18 mouse cellular contexts compared by ENCODE assay signal in genomic region chr4:55634946-55635511, GRCm38 (mm10).
"Had no signal": no experiment of that assay in that cellular context is flagged by ENCODE, and none has a peak within 500 bp of the region (broad histone marks: within the 10 kb centered on the region; RNA-seq: fewer than 3 reads in every experiment).

No protein-coding gene starts in this region.

- H3K4me2 ChIP-seq: lung, embryonic 15.5 days; midbrain, embryonic 11.5 days; midbrain, embryonic 13.5 days; midbrain, embryonic 15.5 days; neural tube, embryonic 12.5 days; stomach, embryonic 15.5 days had no signal

- ATAC-seq: liver, postnatal 0 days; lung, postnatal 0 days; midbrain, embryonic 13.5 days; midbrain, embryonic 15.5 days had no signal

- H3K4me3 ChIP-seq: lung, embryonic 15.5 days; megakaryocyte, embryonic 14.5 days; midbrain, embryonic 13.5 days; midbrain, embryonic 15.5 days; neural tube, embryonic 12.5 days; stomach, embryonic 15.5 days had no signal

- DNase-seq: liver, postnatal 0 days; lung, adult 2 months; lung, postnatal 14 days; lung, postnatal 36 days; right cerebral cortex, postnatal 14 days; thymus, adult 2 months; thymus, postnatal 14 days; thymus, postnatal 36 days had no signal

- H3K27me3 ChIP-seq: lung, embryonic 15.5 days; midbrain, embryonic 13.5 days; midbrain, embryonic 15.5 days; neural tube, embryonic 12.5 days; stomach, embryonic 15.5 days had no signal

- H3K9ac ChIP-seq: liver, postnatal 0 days; lung, embryonic 15.5 days; midbrain, embryonic 13.5 days; midbrain, embryonic 15.5 days; neural tube, embryonic 12.5 days; stomach, embryonic 15.5 days had no signal

- H3K36me3 ChIP-seq: lung, embryonic 15.5 days; midbrain, embryonic 13.5 days; midbrain, embryonic 15.5 days; neural tube, embryonic 12.5 days; stomach, embryonic 15.5 days had no signal

- H3K27ac ChIP-seq: lung, embryonic 15.5 days; macrophage; midbrain, embryonic 13.5 days; midbrain, embryonic 15.5 days; neural tube, embryonic 12.5 days; stomach, embryonic 15.5 days; stomach, postnatal 0 days had no signal

- H3K4me1 ChIP-seq: lung, embryonic 15.5 days; midbrain, embryonic 13.5 days; midbrain, embryonic 15.5 days; neural tube, embryonic 12.5 days; stomach, embryonic 15.5 days had no signal

- H3K9me3 ChIP-seq: lung, embryonic 15.5 days; midbrain, embryonic 13.5 days; midbrain, embryonic 15.5 days; neural tube, embryonic 12.5 days; stomach, embryonic 15.5 days had no signal
